Mouse (Mus musculus): Measurements from ENCODE around the gene Pcnp. TPM values are rescaled to one million over a fixed set of nuclear protein-coding genes. Genes with fewer than 3 reads are reported as not detected.

Gene Pcnp
- total and polyA plus RNA-seq, 3 experiments: 15.1 to 50.7 (median 47.1) TPM

GRCm38 (mm10) chr16:56072533-56072932 lies 43.0 kb upstream of the Pcnp start:
- Histone ChIP-seq H3K4me1 (ENCODE audit: control insufficient read depth, insufficient read depth, low read length) (peaks cover 2% of the 10 kb centered on the region), H3K79me2 (replicated peaks; ENCODE audit: control insufficient read depth, insufficient read depth, low read length) (no peaks in the 10 kb centered on the region), H3K9ac (ENCODE audit: low read depth, low read length) (no peak overlapping the region), H3K27me3 (ENCODE audit: control insufficient read depth, insufficient read depth, low read length) (no peaks in the 10 kb centered on the region), H3K4me3 (no peak overlapping the region), H3K27ac (no peak overlapping the region), H3K36me3 (ENCODE audit: control insufficient read depth, insufficient read depth, low read length) (peaks cover 3% of the 10 kb centered on the region; the same call in 1 of the 2 replicates)
- no peak for TF ChIP-seq CTCF (IDR thresholded peaks at IDR 0.05)
- TF ChIP-seq POLR2A (IDR thresholded peaks at IDR 0.05; ENCODE audit: insufficient read depth, low read depth, low read length): no peak
- TF ChIP-seq EP300 (IDR thresholded peaks at IDR 0.05; ENCODE audit: insufficient read depth, low read depth, low read length): no peak
- intact Hi-C loops (cut with DNase I): no loop called here
- DNase-seq: no peak
- 73% methylated on average over 6 of the region's 6 CpGs for WGBS

- no peak for DNase-seq
- H3K4me1 ChIP-seq (ENCODE audit: control insufficient read depth, insufficient read depth, low read length): peaks cover 2% of the 10 kb centered on the region
- no peaks in the 10 kb centered on the region for H3K27me3 ChIP-seq (ENCODE audit: control insufficient read depth, insufficient read depth, low read length)
- H3K79me2 ChIP-seq (replicated peaks; ENCODE audit: control insufficient read depth, insufficient read depth, low read length): no peaks in the 10 kb centered on the region
- TF ChIP-seq EP300 (IDR thresholded peaks at IDR 0.05; ENCODE audit: insufficient read depth, low read depth, low read length): no peak
- no peak for TF ChIP-seq POLR2A (IDR thresholded peaks at IDR 0.05; ENCODE audit: insufficient read depth, low read depth, low read length)
- no peak for TF ChIP-seq CTCF (IDR thresholded peaks at IDR 0.05)
- no peak overlapping the region for H3K27ac ChIP-seq
- no peak overlapping the region for H3K9ac ChIP-seq (ENCODE audit: low read depth, low read length)
- WGBS: 42% methylated on average over 5 of the region's 5 CpGs
- H3K4me3 ChIP-seq: no peak overlapping the region
- intact Hi-C loops (cut with DNase I): no loop called here
- H3K36me3 ChIP-seq (ENCODE audit: control insufficient read depth, insufficient read depth, low read length): peaks cover 3% of the 10 kb centered on the region; the same call in 1 of the 2 replicates
Measured at GRCm38 (mm10) chr16:56071317-56072232, 42.0 kb upstream of the Pcnp start.

- Histone ChIP-seq H3K27me3 (ENCODE audit: control insufficient read depth, insufficient read depth, low read length) (no peaks in the 10 kb centered on the region), H3K4me3 (no peak overlapping the region), H3K27ac (no peak overlapping the region), H3K9ac (ENCODE audit: low read depth, low read length) (no peak overlapping the region), H3K36me3 (ENCODE audit: control insufficient read depth, insufficient read depth, low read length) (no peaks in the 10 kb centered on the region), H3K4me1 (ENCODE audit: control insufficient read depth, insufficient read depth, low read length) (peaks cover 1% of the 10 kb centered on the region; the same call in 1 of the 2 replicates), H3K79me2 (replicated peaks; ENCODE audit: control insufficient read depth, insufficient read depth, low read length) (no peaks in the 10 kb centered on the region)
- no peak for TF ChIP-seq POLR2A (IDR thresholded peaks at IDR 0.05; ENCODE audit: insufficient read depth, low read depth, low read length)
- TF ChIP-seq EP300 (IDR thresholded peaks at IDR 0.05; ENCODE audit: insufficient read depth, low read depth, low read length): no peak
- no peak for TF ChIP-seq CTCF (IDR thresholded peaks at IDR 0.05)
- WGBS: 81% methylated on average over 6 of the region's 6 CpGs
- intact Hi-C loops (cut with DNase I): no loop called here
- no peak for DNase-seq
Measured at GRCm38 (mm10) chr16:56068523-56069070, 39.1 kb upstream of the Pcnp start.

- 51% methylated on average over 8 of the region's 8 CpGs for WGBS
- H3K9ac ChIP-seq (ENCODE audit: low read depth, low read length): no peak overlapping the region
- H3K79me2 ChIP-seq (replicated peaks; ENCODE audit: control insufficient read depth, insufficient read depth, low read length): no peaks in the 10 kb centered on the region
- no peak overlapping the region for H3K4me3 ChIP-seq
- H3K27ac ChIP-seq: no peak overlapping the region
- H3K36me3 ChIP-seq (ENCODE audit: control insufficient read depth, insufficient read depth, low read length): no peaks in the 10 kb centered on the region
- TF ChIP-seq POLR2A (IDR thresholded peaks at IDR 0.05; ENCODE audit: insufficient read depth, low read depth, low read length): no peak
- no peak for TF ChIP-seq EP300 (IDR thresholded peaks at IDR 0.05; ENCODE audit: insufficient read depth, low read depth, low read length)
- no peak for TF ChIP-seq CTCF (IDR thresholded peaks at IDR 0.05)
- peaks cover 1% of the 10 kb centered on the region; the same call in 1 of the 2 replicates for H3K4me1 ChIP-seq (ENCODE audit: control insufficient read depth, insufficient read depth, low read length)
- DNase-seq: no peak
- intact Hi-C loops (cut with DNase I): no loop called here
- no peaks in the 10 kb centered on the region for H3K27me3 ChIP-seq (ENCODE audit: control insufficient read depth, insufficient read depth, low read length)
Measured at GRCm38 (mm10) chr16:56066113-56066512, 36.6 kb upstream of the Pcnp start.

GRCm38 (mm10) chr16:56064334-56064990 lies 34.9 kb upstream of the Pcnp start:
- no peak overlapping the region for H3K27ac ChIP-seq
- H3K4me1 ChIP-seq (ENCODE audit: control insufficient read depth, insufficient read depth, low read length): peaks cover 1% of the 10 kb centered on the region; the same call in 1 of the 2 replicates
- H3K36me3 ChIP-seq (ENCODE audit: control insufficient read depth, insufficient read depth, low read length): no peaks in the 10 kb centered on the region
- H3K9ac ChIP-seq (ENCODE audit: low read depth, low read length): peak overlapping the region; percentile 65
- WGBS: 4% methylated on average over 20 of the region's 20 CpGs
- TF ChIP-seq CTCF (IDR thresholded peaks at IDR 0.05): peak; percentile 79
- no peak for TF ChIP-seq POLR2A (IDR thresholded peaks at IDR 0.05; ENCODE audit: insufficient read depth, low read depth, low read length)
- no peak for TF ChIP-seq EP300 (IDR thresholded peaks at IDR 0.05; ENCODE audit: insufficient read depth, low read depth, low read length)
- peak overlapping the region; percentile 41 for H3K4me3 ChIP-seq
- DNase-seq: peak; percentile 50 to 63
- no peaks in the 10 kb centered on the region for H3K79me2 ChIP-seq (replicated peaks; ENCODE audit: control insufficient read depth, insufficient read depth, low read length)
- no peaks in the 10 kb centered on the region for H3K27me3 ChIP-seq (ENCODE audit: control insufficient read depth, insufficient read depth, low read length)
- intact Hi-C loops (cut with DNase I): loop anchor here (1.0 to 2.0 kb wide), 2 partner anchors 100 to 113 kb away; no protein-coding TSS in a partner anchor
